Comparison of ENCODE assay signal across 8 mouse cellular contexts in genomic region chr11:53456474-53457371, GRCm38 (mm10). TPM values are rescaled to one million over a fixed set of nuclear protein-coding genes. Genes with fewer than 3 reads are reported as not detected.
A peak's percentile ranks its signal among the peaks of the same experiment; 100 is the strongest.
DNase-seq lines count a peak whose midpoint lies in the region; ATAC-seq and TF ChIP-seq lines count a peak whose summit lies in the region.

Gene Gm10447 (minus strand): TSS chr11:53457110.
Gene Shroom1 (plus strand): TSS chr11:53457205.

- peak; percentile 64 for TF ChIP-seq CTCF in kidney, postnatal 0 days (IDR thresholded peaks at IDR 0.05; ENCODE audit: low read depth)

- WGBS in embryonic facial prominence, embryonic 13.5 days, result 2% methylated on average over 42 of the region's 42 CpGs
- whole genome bisulfite sequencing in heart, embryonic 14.5 days, result 2% methylated on average over 42 of the region's 42 CpGs
- 2% methylated on average over 42 of the region's 42 CpGs for WGBS in kidney, postnatal 0 days
- WGBS in stomach, embryonic 15.5 days, result 3% methylated on average over 42 of the region's 42 CpGs

- peaks cover 7% of the 10 kb centered on the region for H3K4me1 ChIP-seq in embryonic facial prominence, embryonic 13.5 days
- no peaks in the 10 kb centered on the region for H3K4me1 ChIP-seq in heart, embryonic 14.5 days (ENCODE audit: control insufficient read depth in 2 of 2, insufficient read depth in 2 of 2, low read length in 2 of 2)
- H3K4me1 ChIP-seq in kidney, postnatal 0 days (replicated peaks; ENCODE audit: insufficient read depth, low read length), result no peaks in the 10 kb centered on the region; the same call in 1 of the 2 replicates
- H3K4me1 ChIP-seq in stomach, embryonic 15.5 days, result 0 out of 2 replicates have a peak, but pooled peaks cover 9% of the 10 kb centered on the region

- H3K27me3 ChIP-seq in embryonic facial prominence, embryonic 13.5 days, result peaks cover 28% of the 10 kb centered on the region
- H3K27me3 ChIP-seq in heart, embryonic 14.5 days (ENCODE audit: control insufficient read depth, insufficient read depth, low read length), result peaks cover 8% of the 10 kb centered on the region
- no peaks in the 10 kb centered on the region for H3K27me3 ChIP-seq in kidney, postnatal 0 days (ENCODE audit: insufficient read depth, low read length)
- H3K27me3 ChIP-seq in stomach, embryonic 15.5 days (replicated peaks), result peaks cover 6% of the 10 kb centered on the region

- peak within 1 kb of the TSS; percentile 12; the same call in 1 of the 2 replicates for H3K27ac ChIP-seq in embryonic facial prominence, embryonic 13.5 days
- peak within 1 kb of the TSS in 1 of 2 experiments; percentile 64; a peak in 2 of 4 replicates for H3K27ac ChIP-seq in heart, embryonic 14.5 days (replicated peaks in 1 of 2; ENCODE audit: control insufficient read depth in 1 of 2, insufficient read depth in 1 of 2, low read depth in 2 of 2, low read length in 2 of 2)
- H3K27ac ChIP-seq in kidney, postnatal 0 days, result no peak within 1 kb of the TSS
- H3K27ac ChIP-seq in stomach, embryonic 15.5 days, result no peak within 1 kb of the TSS

- H3K9me3 ChIP-seq in embryonic facial prominence, embryonic 13.5 days, result no peaks in the 10 kb centered on the region
- H3K9me3 ChIP-seq in heart, embryonic 14.5 days (ENCODE audit: control insufficient read depth, low read length), result no peaks in the 10 kb centered on the region
- H3K9me3 ChIP-seq in kidney, postnatal 0 days (replicated peaks; ENCODE audit: low read length), result no peaks in the 10 kb centered on the region
- H3K9me3 ChIP-seq in stomach, embryonic 15.5 days, result no peaks in the 10 kb centered on the region

- DNase-seq in ovary, adult 18-20 months (ENCODE audit: low spot score), result peak; percentile 59
- DNase-seq in ovary, postnatal 10 days (ENCODE audit: low spot score), result no peak
- peak; percentile 81 for DNase-seq in kidney, postnatal 0 days (ENCODE audit: low spot score)
- DNase-seq in lung, postnatal 25 days (ENCODE audit: low spot score), result peak; percentile 65
- DNase-seq in layer of hippocampus, postnatal 36 days, result no peak

- no peaks in the 10 kb centered on the region for H3K36me3 ChIP-seq in embryonic facial prominence, embryonic 13.5 days
- no peaks in the 10 kb centered on the region for H3K36me3 ChIP-seq in heart, embryonic 14.5 days (ENCODE audit: control insufficient read depth, insufficient read depth, low read length)
- no peaks in the 10 kb centered on the region for H3K36me3 ChIP-seq in kidney, postnatal 0 days (ENCODE audit: insufficient read depth, low read length)
- no peaks in the 10 kb centered on the region for H3K36me3 ChIP-seq in stomach, embryonic 15.5 days

- H3K4me2 ChIP-seq in embryonic facial prominence, embryonic 13.5 days, result peak within 1 kb of the TSS; percentile 85
- peak within 1 kb of the TSS; percentile 93 for H3K4me2 ChIP-seq in heart, embryonic 14.5 days (ENCODE audit: low read length)
- peak within 1 kb of the TSS; percentile 91 for H3K4me2 ChIP-seq in kidney, postnatal 0 days (ENCODE audit: low read length)
- H3K4me2 ChIP-seq in stomach, embryonic 15.5 days, result peak within 1 kb of the TSS; percentile 97

- H3K4me3 ChIP-seq in embryonic facial prominence, embryonic 13.5 days, result peak within 1 kb of the TSS; percentile 57
- peak within 1 kb of the TSS; percentile 61 to 69 for H3K4me3 ChIP-seq in heart, embryonic 14.5 days (ENCODE audit: control insufficient read depth in 1 of 2, insufficient read depth in 1 of 2, low read depth in 1 of 2, low read length in 2 of 2)
- peak within 1 kb of the TSS; percentile 49 for H3K4me3 ChIP-seq in kidney, postnatal 0 days (replicated peaks; ENCODE audit: low read depth, low read length)
- peak within 1 kb of the TSS; percentile 53 for H3K4me3 ChIP-seq in stomach, embryonic 15.5 days (replicated peaks)

- peak; percentile 65 for ATAC-seq in embryonic facial prominence, embryonic 13.5 days (ENCODE audit: insufficient number of reproducible peaks, insufficient read depth, low FRiP score, low TSS enrichment, low read depth)
- peak; percentile 63 for ATAC-seq in heart, embryonic 14.5 days (ENCODE audit: insufficient number of reproducible peaks, insufficient read depth, low FRiP score, low read depth)
- peak; percentile 85 for ATAC-seq in kidney, postnatal 0 days (replicated peaks; ENCODE audit: low FRiP score, low read depth)
- ATAC-seq in stomach, embryonic 15.5 days (ENCODE audit: insufficient read depth, low FRiP score, low read depth), result peak; percentile 85

- H3K9ac ChIP-seq in embryonic facial prominence, embryonic 13.5 days, result peak within 1 kb of the TSS; percentile 76
- peak within 1 kb of the TSS; percentile 74 for H3K9ac ChIP-seq in heart, embryonic 14.5 days (ENCODE audit: low read length)
- peak within 1 kb of the TSS; percentile 62 for H3K9ac ChIP-seq in kidney, postnatal 0 days (ENCODE audit: low read depth, low read length)
- peak within 1 kb of the TSS; percentile 50 for H3K9ac ChIP-seq in stomach, embryonic 15.5 days

RNA-seq across cellular contexts. Expression of gene Gm10447, which starts in this region (rescaled TPM):
- 0.22 and 0.25 TPM in 2 replicates for polyA plus RNA-seq in embryonic facial prominence, embryonic 13.5 days (2015; fragmentation: Nextera tagmentation; extraction: Ambion mirVana)
- polyA plus RNA-seq in heart, embryonic 14.5 days (2014; fragmentation: Nextera tagmentation; extraction: Ambion mirVana), result 0.16 TPM in 1 of 2 replicates, not detected in the other
- polyA plus RNA-seq in kidney, postnatal 0 days (2015; fragmentation: Nextera tagmentation; extraction: Ambion mirVana), result 0.08 and 0.14 TPM in 2 replicates
- polyA plus RNA-seq in stomach, embryonic 15.5 days (2015; fragmentation: Nextera tagmentation; extraction: Ambion mirVana), result 0.14 and 0.19 TPM in 2 replicates
- under 1 TPM; 0.15 to 0.33 TPM for total RNA-seq in layer of hippocampus, postnatal 36 days (2021)

RNA-seq across cellular contexts. Expression of gene Shroom1, which starts in this region (rescaled TPM):
- polyA plus RNA-seq in embryonic facial prominence, embryonic 13.5 days (2015; fragmentation: Nextera tagmentation; extraction: Ambion mirVana), result 5.7 and 5.9 TPM in 2 replicates
- polyA plus RNA-seq in heart, embryonic 14.5 days (2014; fragmentation: Nextera tagmentation; extraction: Ambion mirVana), result 2.3 and 2.5 TPM in 2 replicates
- 1.1 and 1.2 TPM in 2 replicates for polyA plus RNA-seq in kidney, postnatal 0 days (2015; fragmentation: Nextera tagmentation; extraction: Ambion mirVana)
- 1.3 and 1.6 TPM in 2 replicates for polyA plus RNA-seq in stomach, embryonic 15.5 days (2015; fragmentation: Nextera tagmentation; extraction: Ambion mirVana)
- 1 to 10 TPM; 3.5 to 4.4 TPM for total RNA-seq in layer of hippocampus, postnatal 36 days (2021)

Comparison
In these comparisons a context has a peak if more than half of its experiments do, and no peak if none do; other contexts are left out.
1. DNase-seq: peak in ovary, adult 18-20 months (single experiment), kidney, postnatal 0 days (single experiment) and lung, postnatal 25 days (single experiment); none in ovary, postnatal 10 days (single experiment) and layer of hippocampus, postnatal 36 days (0 of 2).
2. Peak in every context shown above with its lines, with median percentiles within 50 percentile points of each other: ATAC-seq, H3K4me2 ChIP-seq, H3K4me3 ChIP-seq and H3K9ac ChIP-seq.